Mouse (Mus musculus) liver, embryonic 18 days (tissue): Measurements from ENCODE around the gene Sept9. TPM values are rescaled to one million over a fixed set of nuclear protein-coding genes. Genes with fewer than 3 reads are reported as not detected.

Experiments
- polyA plus RNA-seq: library from polyadenylated mRNA; depleted of rRNA; stranded (reverse); fragments of >200 nt; gene quantifications from 2 replicates; pipeline ENCODE4 v1.2.3, GENCODE M21; 2012; rRNA removed

The Sept9 gene
- polyA plus RNA-seq = 15.0 and 18.0 TPM in 2 replicates

DNA sequence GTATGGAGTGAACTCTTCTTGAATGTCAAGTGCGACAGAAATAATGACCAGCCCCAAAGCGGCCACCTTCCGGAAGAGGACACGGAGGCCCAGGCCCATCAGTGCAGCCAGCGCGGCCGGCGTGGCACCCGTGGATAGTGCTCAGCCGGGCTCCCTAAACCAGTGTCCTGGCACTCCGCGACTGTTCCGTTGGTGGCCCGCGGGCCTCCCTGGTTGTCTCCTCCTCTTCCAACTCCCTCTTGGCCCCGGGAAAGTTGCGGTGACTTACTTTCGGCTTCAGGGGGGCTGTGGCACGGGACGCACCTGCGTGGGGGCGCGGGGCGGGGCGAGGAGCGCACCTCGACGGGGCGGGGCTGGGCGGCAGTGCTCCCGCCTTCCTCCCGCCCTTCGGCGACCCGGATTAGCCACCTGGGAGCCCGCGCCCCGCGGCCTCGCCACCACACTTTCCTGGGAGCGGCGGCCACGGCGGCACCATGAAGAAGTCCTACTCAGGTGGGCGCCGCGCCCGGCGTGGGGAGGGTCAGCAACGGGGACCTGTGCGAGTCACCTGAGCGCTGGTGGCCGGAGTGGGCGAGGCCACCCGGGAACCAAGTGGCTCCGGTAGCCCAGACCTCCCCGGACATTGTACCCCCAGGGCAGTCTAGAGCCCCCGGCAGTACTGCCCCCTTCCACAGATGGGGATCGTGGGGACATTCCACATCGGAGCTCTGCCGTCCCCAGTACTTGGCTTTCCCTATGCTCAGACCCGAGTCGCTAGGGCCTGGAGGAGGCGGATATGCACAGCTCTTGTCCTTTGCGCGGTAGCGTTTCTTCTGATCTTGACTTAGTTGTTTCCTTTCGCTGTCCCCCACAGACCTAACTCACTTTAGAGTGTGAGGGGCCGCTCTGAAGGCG lies at the start of gene Sept9:
Sept9 (plus strand) TSS at position 380 of the 894 bp plus-strand sequence.

Other genes with a start within 250 kb of the Sept9 start
- gene Sec14l1, start 84.5 kb upstream of the Sept9 start, polyA plus RNA-seq = 9.7 and 11.1 TPM in 2 replicates